Mouse (Mus musculus) midbrain, embryonic 12.5 days (tissue): ENCODE measurements around the gene Tacc2. TPM values are rescaled to one million over a fixed set of nuclear protein-coding genes. Genes with fewer than 3 reads are reported as not detected.
A peak's percentile ranks its signal among the peaks of the same experiment; 100 is the strongest.

ENCODE experiments used
- ATAC-seq: fragments of 200-750 bp; cut with Nextera tagmentation; 2 replicates; pipeline ENCODE4 v1.8.0; 2017; ENCODE audit warnings: low read depth, moderate TSS enrichment, moderate library complexity; ENCODE audit not compliant: low FRiP score
- H3K27ac ChIP-seq: fragments of 300-500 bp; sonication (generic); replicated peaks from 2 replicates; pipeline ENCODE4 v1.5.1; 2016; ENCODE audit warnings: mild to moderate bottlenecking
- H3K27me3 ChIP-seq: fragments of 300-500 bp; sonication (generic); 2 replicates; pipeline ENCODE4 v1.6.1; 2016; ENCODE audit warnings: mild to moderate bottlenecking
- H3K36me3 ChIP-seq: fragments of 300-500 bp; sonication (generic); 2 replicates; pipeline ENCODE4 v1.6.1; 2016
- H3K4me1 ChIP-seq: fragments of 300-500 bp; sonication (generic); 2 replicates; pipeline ENCODE4 v1.6.1; 2016
- H3K4me2 ChIP-seq: fragments of 300-500 bp; sonication (generic); replicated peaks from 2 replicates; pipeline ENCODE4 v1.6.1; 2016; ENCODE audit warnings: mild to moderate bottlenecking, moderate library complexity
- H3K4me3 ChIP-seq: fragments of 300-500 bp; sonication (generic); 2 replicates; pipeline ENCODE4 v1.5.1; 2016; ENCODE audit warnings: mild to moderate bottlenecking
- H3K9ac ChIP-seq: fragments of 300-500 bp; sonication (generic); replicated peaks from 2 replicates; pipeline ENCODE4 v1.6.1; 2016; ENCODE audit warnings: mild to moderate bottlenecking, moderate library complexity
- H3K9me3 ChIP-seq: fragments of 300-500 bp; sonication (generic); 2 replicates; pipeline ENCODE4 v1.6.1; 2016; ENCODE audit warnings: mild to moderate bottlenecking
- WGBS: fragments of 180-500 bp; shearing (Covaris S2); methylation state at CpG from one replicate; pipeline ENCODE4 v1.1.7; 2016; 5-methylcytosine and 5-hydroxymethylcytosine counted together
- polyA plus RNA-seq: library from polyadenylated mRNA; unstranded; fragments of >200 nt; fragmentation: Nextera tagmentation; extraction: Ambion mirVana; gene quantifications from 2 replicates; pipeline ENCODE4 v1.2.1, GENCODE M21; 2016

Tacc2 gene
- polyA plus RNA-seq, 1 experiment from 2014 or later, result 73.6 TPM

- H3K27ac ChIP-seq, result peak overlapping the region; percentile 7; the same call in 1 of the 2 replicates
- 63% methylated on average over 9 of the region's 9 CpGs for WGBS
- no peak overlapping the region for H3K4me2 ChIP-seq
- H3K4me3 ChIP-seq, result no peak overlapping the region
- H3K27me3 ChIP-seq, result no peaks in the 10 kb centered on the region
- H3K4me1 ChIP-seq, result peaks cover 46% of the 10 kb centered on the region
- H3K9ac ChIP-seq, result no peak overlapping the region
- ATAC-seq, result peak; percentile 36; the same call in 1 of the 2 replicates
- no peaks in the 10 kb centered on the region for H3K9me3 ChIP-seq
- H3K36me3 ChIP-seq, result peaks cover 4% of the 10 kb centered on the region; the same call in 1 of the 2 replicates
These were observed 96.2 kb downstream of the Tacc2 start for GRCm38 (mm10) chr7:130673169-130674033.

- Histone ChIP-seq H3K4me2 (no peak overlapping the region), H3K4me1 (peaks cover 35% of the 10 kb centered on the region), H3K9me3 (no peaks in the 10 kb centered on the region), H3K27ac (no peak overlapping the region), H3K4me3 (no peak overlapping the region), H3K9ac (no peak overlapping the region), H3K36me3 (peaks cover 4% of the 10 kb centered on the region; the same call in 1 of the 2 replicates), H3K27me3 (no peaks in the 10 kb centered on the region)
- ATAC-seq, result no peak
- 71% methylated on average over 9 of the region's 9 CpGs for WGBS
These were observed 97.3 kb downstream of the Tacc2 start for GRCm38 (mm10) chr7:130674526-130674925.

- Histone ChIP-seq H3K9me3 (no peaks in the 10 kb centered on the region), H3K4me2 (no peak overlapping the region), H3K27ac (peak overlapping the region; percentile 60), H3K27me3 (no peaks in the 10 kb centered on the region), H3K9ac (no peak overlapping the region), H3K36me3 (peaks cover 4% of the 10 kb centered on the region; the same call in 1 of the 2 replicates), H3K4me1 (peaks cover 20% of the 10 kb centered on the region), H3K4me3 (no peak overlapping the region)
- peak; percentile 76 for ATAC-seq
- 65% methylated on average over 11 of the region's 11 CpGs for WGBS
These were observed 99.8 kb downstream of the Tacc2 start for GRCm38 (mm10) chr7:130676885-130677540.

- 72% methylated on average over 12 of the region's 12 CpGs for WGBS
- no peak overlapping the region for H3K4me3 ChIP-seq
- H3K27ac ChIP-seq, result peak overlapping the region; percentile 60
- ATAC-seq, result peak; percentile 42
- H3K27me3 ChIP-seq, result no peaks in the 10 kb centered on the region
- no peaks in the 10 kb centered on the region for H3K9me3 ChIP-seq
- H3K9ac ChIP-seq, result no peak overlapping the region
- H3K36me3 ChIP-seq, result peaks cover 4% of the 10 kb centered on the region; the same call in 1 of the 2 replicates
- no peak overlapping the region for H3K4me2 ChIP-seq
- peaks cover 24% of the 10 kb centered on the region for H3K4me1 ChIP-seq
These were observed 100.5 kb downstream of the Tacc2 start for GRCm38 (mm10) chr7:130677541-130678274.

- H3K4me2 ChIP-seq, result no peak overlapping the region
- no peak for ATAC-seq
- WGBS, result 92% methylated on average over 6 of the region's 6 CpGs
- H3K27me3 ChIP-seq, result no peaks in the 10 kb centered on the region
- H3K9ac ChIP-seq, result no peak overlapping the region
- no peaks in the 10 kb centered on the region for H3K9me3 ChIP-seq
- peak overlapping the region; percentile 60 for H3K27ac ChIP-seq
- no peak overlapping the region for H3K4me3 ChIP-seq
- peaks cover 24% of the 10 kb centered on the region for H3K4me1 ChIP-seq
- peaks cover 4% of the 10 kb centered on the region; the same call in 1 of the 2 replicates for H3K36me3 ChIP-seq
These were observed 101.2 kb downstream of the Tacc2 start for GRCm38 (mm10) chr7:130678414-130678813.

- H3K27ac ChIP-seq, result no peak overlapping the region
- H3K9ac ChIP-seq, result no peak overlapping the region
- WGBS, result 77% methylated on average over 4 of the region's 4 CpGs
- H3K36me3 ChIP-seq, result no peaks in the 10 kb centered on the region
- no peak overlapping the region for H3K4me2 ChIP-seq
- H3K9me3 ChIP-seq, result no peaks in the 10 kb centered on the region
- no peaks in the 10 kb centered on the region for H3K27me3 ChIP-seq
- no peak for ATAC-seq
- peaks cover 17% of the 10 kb centered on the region for H3K4me1 ChIP-seq
- H3K4me3 ChIP-seq, result no peak overlapping the region
These were observed 104.6 kb downstream of the Tacc2 start for GRCm38 (mm10) chr7:130681798-130682197.

- Histone ChIP-seq H3K27ac (no peak overlapping the region), H3K9me3 (no peaks in the 10 kb centered on the region), H3K9ac (no peak overlapping the region), H3K4me1 (peaks cover 18% of the 10 kb centered on the region), H3K36me3 (no peaks in the 10 kb centered on the region), H3K27me3 (no peaks in the 10 kb centered on the region), H3K4me2 (no peak overlapping the region), H3K4me3 (no peak overlapping the region)
- 80% methylated on average over 4 of the region's 4 CpGs for WGBS
- ATAC-seq, result no peak
These were observed 111.4 kb downstream of the Tacc2 start for GRCm38 (mm10) chr7:130688601-130689000.

GRCm38 (mm10) chr7:130690869-130691268 is 113.6 kb downstream of the Tacc2 start:
- Histone ChIP-seq H3K9me3 (no peaks in the 10 kb centered on the region), H3K27ac (no peak overlapping the region), H3K4me2 (no peak overlapping the region), H3K27me3 (no peaks in the 10 kb centered on the region), H3K9ac (no peak overlapping the region), H3K4me1 (peaks cover 40% of the 10 kb centered on the region), H3K4me3 (no peak overlapping the region), H3K36me3 (no peaks in the 10 kb centered on the region)
- 84% methylated on average over 6 of the region's 6 CpGs for WGBS
- no peak for ATAC-seq

GRCm38 (mm10) chr7:130691931-130692330 is 114.7 kb downstream of the Tacc2 start:
- WGBS, result 62% methylated on average over 2 of the region's 2 CpGs
- peaks cover 51% of the 10 kb centered on the region for H3K4me1 ChIP-seq
- ATAC-seq, result no peak
- peak overlapping the region; percentile 91 for H3K9ac ChIP-seq
- H3K4me3 ChIP-seq, result peak overlapping the region; percentile 57
- H3K36me3 ChIP-seq, result no peaks in the 10 kb centered on the region
- H3K27me3 ChIP-seq, result no peaks in the 10 kb centered on the region
- peak overlapping the region; percentile 96 for H3K27ac ChIP-seq
- no peaks in the 10 kb centered on the region for H3K9me3 ChIP-seq
- H3K4me2 ChIP-seq, result peak overlapping the region; percentile 60

GRCm38 (mm10) chr7:130692392-130692942 is 115.2 kb downstream of the Tacc2 start:
- Histone ChIP-seq H3K4me1 (peaks cover 56% of the 10 kb centered on the region), H3K9me3 (no peaks in the 10 kb centered on the region), H3K9ac (peak overlapping the region; percentile 91), H3K36me3 (no peaks in the 10 kb centered on the region), H3K27me3 (no peaks in the 10 kb centered on the region), H3K4me2 (peak overlapping the region; percentile 60), H3K27ac (peak overlapping the region; percentile 96), H3K4me3 (peak overlapping the region; percentile 57)
- ATAC-seq, result peak; percentile 89
- under 1% methylated on average over 39 of the region's 39 CpGs for WGBS

- Histone ChIP-seq H3K9ac (peak overlapping the region; percentile 91), H3K4me1 (peaks cover 61% of the 10 kb centered on the region), H3K9me3 (no peaks in the 10 kb centered on the region), H3K4me2 (peak overlapping the region; percentile 60), H3K36me3 (no peaks in the 10 kb centered on the region), H3K4me3 (peak overlapping the region; percentile 57), H3K27ac (peak overlapping the region; percentile 96), H3K27me3 (no peaks in the 10 kb centered on the region)
- peak; percentile 73 for ATAC-seq
- 1% methylated on average over 19 of the region's 19 CpGs for WGBS
These were observed 115.9 kb downstream of the Tacc2 start for GRCm38 (mm10) chr7:130692943-130693799.
